Mouse (Mus musculus) right cerebral cortex, postnatal 25 days (tissue): ENCODE data around the gene Slitrk2.

Experiments
- DNase-seq: peaks from one replicate; pipeline ENCODE4 v3.0.0; 2022

Slitrk2 gene

DNA sequence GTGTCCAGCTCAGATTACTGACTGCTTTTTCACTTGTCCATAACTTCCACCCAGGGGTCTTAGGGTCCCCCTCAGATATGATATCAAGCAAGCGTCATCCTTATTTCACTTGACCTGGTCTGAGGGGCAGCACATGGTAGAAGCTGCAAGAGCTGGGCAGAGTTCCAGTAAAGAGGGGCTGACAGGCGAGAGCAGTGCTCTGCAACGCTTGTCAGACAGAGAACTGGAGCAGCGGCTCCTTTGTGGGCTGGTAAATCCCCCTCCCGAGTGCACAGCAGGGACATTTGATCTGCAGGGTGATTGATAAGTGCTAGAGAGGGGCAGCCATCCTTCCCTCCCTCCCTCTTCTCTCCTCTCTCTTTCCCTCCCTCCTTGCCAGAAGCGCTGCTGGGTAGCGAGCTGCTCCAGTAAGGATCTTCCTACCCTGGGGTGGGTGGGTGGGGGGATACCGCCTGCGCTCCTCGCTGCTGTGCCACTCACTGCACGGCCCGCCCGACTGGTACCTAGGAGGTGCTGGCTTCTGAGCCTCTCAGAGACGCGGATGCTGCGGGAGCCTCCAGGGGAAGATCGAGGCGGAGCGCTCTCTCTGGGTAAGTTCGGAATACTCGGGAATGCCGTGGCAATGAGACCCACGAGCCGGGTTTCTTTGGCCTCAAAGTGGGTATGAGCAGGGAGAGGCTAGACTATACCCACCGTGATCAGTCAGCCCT is at the start of gene Slitrk2:
Gene Slitrk2, plus strand, starts transcription at position 408 of the 710 bp plus-strand sequence.
- DNase-seq = peak; percentile 24

- DNase-seq = no peak
These were observed 43.6 kb upstream of the Slitrk2 start for GRCm38 (mm10) chrX:66605490-66605889.

DNA sequence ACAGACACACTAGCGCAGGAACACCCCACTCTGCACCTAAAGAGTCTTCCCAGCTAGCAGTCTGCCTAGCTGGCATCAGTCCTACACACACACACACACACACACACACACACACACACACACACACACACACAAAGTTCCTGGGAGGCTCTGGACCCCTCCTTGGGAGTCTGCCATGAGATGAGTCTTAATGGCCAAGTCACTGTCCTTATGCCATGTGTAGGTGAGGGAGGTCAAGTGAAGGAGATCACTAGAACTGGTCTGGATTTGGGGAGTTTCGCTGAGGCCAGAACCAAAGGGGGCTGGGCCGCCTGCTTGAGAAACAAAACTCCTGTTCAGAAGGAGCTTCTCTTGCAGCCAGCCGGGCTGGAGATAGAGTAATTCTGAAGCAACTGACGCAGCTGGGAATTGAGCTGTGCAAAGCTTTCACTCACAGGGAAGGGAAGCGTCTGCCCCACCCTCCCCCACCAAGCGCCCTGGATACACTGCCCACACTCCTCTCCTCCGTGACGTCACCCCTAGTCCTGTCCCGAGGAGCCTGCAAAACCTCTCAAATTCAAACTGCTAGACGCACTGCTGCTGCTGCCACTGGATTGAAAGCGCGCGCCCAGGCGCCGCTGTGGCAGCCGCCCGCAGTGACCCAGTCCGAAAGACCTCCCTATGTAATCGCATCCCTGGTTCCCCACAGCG is 3.5 kb downstream of the Slitrk2 start:
- DNase-seq = peak; percentile 68

DNA sequence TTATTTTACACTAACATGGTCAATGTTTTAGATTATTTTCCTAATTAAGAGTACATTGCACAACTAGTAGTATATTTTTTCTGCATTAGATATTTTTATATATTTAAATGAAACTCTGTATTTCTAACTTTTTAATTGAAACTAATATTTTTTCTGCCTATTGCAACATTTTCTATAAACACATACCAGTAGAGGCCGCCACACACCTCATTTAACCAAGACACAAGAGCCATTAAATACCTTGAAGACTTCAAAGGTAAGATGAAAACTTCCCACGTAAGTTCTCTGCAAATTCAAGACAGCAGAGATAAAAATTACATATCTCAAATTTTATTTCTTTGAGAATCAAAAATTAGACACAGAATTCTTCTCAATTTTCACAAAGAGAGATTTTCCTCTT is 8.2 kb downstream of the Slitrk2 start:
- no peak for DNase-seq

DNA sequence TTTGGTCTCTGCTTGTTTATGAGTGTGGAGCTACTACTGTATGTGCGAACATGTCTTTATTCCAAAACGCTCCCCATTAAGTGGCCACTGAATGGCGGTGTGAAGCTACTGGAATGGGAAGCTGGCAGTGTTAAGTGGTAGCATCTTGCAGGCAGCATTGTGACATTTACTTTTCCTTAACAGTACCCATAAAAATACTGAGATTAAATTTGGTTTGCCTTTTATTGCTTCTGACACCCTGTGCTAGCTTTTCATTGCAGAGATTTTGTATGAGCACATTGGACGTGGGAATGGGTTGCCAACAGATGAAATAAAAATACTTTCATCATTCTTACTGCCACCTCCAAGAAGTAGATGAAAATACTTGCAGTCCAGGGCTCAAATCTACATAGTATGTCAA is 27.8 kb downstream of the Slitrk2 start:
- peak; percentile 10 for DNase-seq

- DNase-seq = no peak
These were observed 29.5 kb downstream of the Slitrk2 start for GRCm38 (mm10) chrX:66678646-66679045.
